Mouse (Mus musculus) limb, embryonic 14.5 days (tissue): ENCODE data around the gene Ppp2r5b. TPM values are rescaled to one million over a fixed set of nuclear protein-coding genes. Genes with fewer than 3 reads are reported as not detected.

Source experiments
- ATAC-seq: fragments of 200-750 bp; cut with Nextera tagmentation; 2 replicates; pipeline ENCODE4 v1.8.0; 2017; ENCODE audit warnings: low read depth, moderate number of reproducible peaks, moderate TSS enrichment; ENCODE audit not compliant: low FRiP score
- DNase-seq: peaks from one replicate; pipeline ENCODE4 v3.0.0-alpha.2; 2015; ENCODE audit warnings: low spot score
- H3K27ac ChIP-seq: fragments of 300-500 bp; sonication (generic); replicated peaks from 2 replicates; pipeline ENCODE4 v1.5.1; 2014; ENCODE audit warnings: low read depth, mild to moderate bottlenecking, low read length, moderate library complexity, mixed read lengths
- H3K27me3 ChIP-seq: fragments of 300-500 bp; sonication (generic); 2 replicates; pipeline ENCODE4 v1.6.1; 2014; ENCODE audit warnings: low read length, mixed read lengths; ENCODE audit not compliant: control insufficient read depth, insufficient read depth
- H3K36me3 ChIP-seq: fragments of 300-500 bp; sonication (generic); 2 replicates; pipeline ENCODE4 v1.6.1; 2014; ENCODE audit warnings: mild to moderate bottlenecking, low read length, moderate library complexity, mixed read lengths; ENCODE audit not compliant: control insufficient read depth, insufficient read depth
- H3K4me1 ChIP-seq: fragments of 300-500 bp; sonication (generic); 2 replicates; pipeline ENCODE4 v1.6.1; 2014; ENCODE audit warnings: antibody characterized with exemption, low read length, mixed read lengths; ENCODE audit not compliant: control insufficient read depth, insufficient read depth
- H3K4me2 ChIP-seq: fragments of 300-500 bp; sonication (generic); replicated peaks from 2 replicates; pipeline ENCODE4 v1.6.1; 2014; ENCODE audit warnings: low read depth, mild to moderate bottlenecking, low read length, moderate library complexity; ENCODE audit not compliant: severe bottlenecking
- H3K4me3 ChIP-seq: fragments of 300-500 bp; sonication (generic); replicated peaks from 2 replicates; pipeline ENCODE4 v1.5.1; 2014; ENCODE audit warnings: low read length
- H3K9ac ChIP-seq: fragments of 300-500 bp; sonication (generic); 2 replicates; pipeline ENCODE4 v1.6.1; 2014; ENCODE audit warnings: mild to moderate bottlenecking, low read depth, low read length, moderate library complexity; ENCODE audit not compliant: severe bottlenecking
- H3K9me3 ChIP-seq: fragments of 300-500 bp; sonication (generic); 2 replicates; pipeline ENCODE4 v1.6.1; 2016; ENCODE audit warnings: low read length; ENCODE audit not compliant: control insufficient read depth
- POLR2A ChIP-seq: fragments of 200-500 bp; IDR thresholded peaks from 2 replicates; pipeline ENCODE4 v1.8.0; 2012; ENCODE audit warnings: inconsistent platforms, mild to moderate bottlenecking, moderate library complexity, borderline replicate concordance; ENCODE audit not compliant: insufficient read depth, insufficient read length; ENCODE audit errors: extremely low read depth
- WGBS: fragments of 180-500 bp; shearing (Covaris S2); extraction: QIAGEN DNeasy Blood & Tissue Kit; methylation state at CpG from one replicate; pipeline ENCODE4 v1.1.7; 2014; 5-methylcytosine and 5-hydroxymethylcytosine counted together
- polyA plus RNA-seq, 2 experiments: library from polyadenylated mRNA; depleted of rRNA in 1 of 2; stranded (reverse) in 1 of 2; unstranded in 1 of 2; fragments of >200 nt; fragmentation: Nextera tagmentation in 1 of 2; extraction: Ambion mirVana in 1 of 2; gene quantifications; 2 replicates each; pipeline versions ENCODE4 v1.2.1 to v1.2.3; 2012 to 2014

Ppp2r5b gene
- polyA plus RNA-seq, 2 experiments = 27.5 to 45.0 TPM

DNA sequence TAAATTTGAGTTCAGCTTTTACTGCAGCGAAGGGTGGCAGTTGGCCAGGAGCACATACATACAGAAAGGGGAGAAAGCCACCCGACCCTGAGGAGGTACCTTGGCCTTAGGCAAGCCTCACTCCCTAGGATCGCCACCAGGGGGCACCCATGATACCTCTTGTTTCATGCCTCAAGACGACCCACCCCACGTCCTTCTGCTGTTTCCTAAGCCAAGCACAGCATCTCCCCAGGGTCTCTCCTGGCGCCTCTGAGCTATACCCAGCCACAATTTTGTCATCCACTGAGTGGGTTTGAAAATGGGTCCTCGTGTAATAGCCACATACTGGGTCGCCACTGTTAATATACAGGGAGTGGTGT lies 32.5 kb upstream of the Ppp2r5b start:
- no peak overlapping the region for H3K9ac ChIP-seq
- no peaks in the 10 kb centered on the region; the same call in 1 of the 2 replicates for H3K4me1 ChIP-seq
- 15% methylated on average over 8 of the region's 8 CpGs for WGBS

DNA sequence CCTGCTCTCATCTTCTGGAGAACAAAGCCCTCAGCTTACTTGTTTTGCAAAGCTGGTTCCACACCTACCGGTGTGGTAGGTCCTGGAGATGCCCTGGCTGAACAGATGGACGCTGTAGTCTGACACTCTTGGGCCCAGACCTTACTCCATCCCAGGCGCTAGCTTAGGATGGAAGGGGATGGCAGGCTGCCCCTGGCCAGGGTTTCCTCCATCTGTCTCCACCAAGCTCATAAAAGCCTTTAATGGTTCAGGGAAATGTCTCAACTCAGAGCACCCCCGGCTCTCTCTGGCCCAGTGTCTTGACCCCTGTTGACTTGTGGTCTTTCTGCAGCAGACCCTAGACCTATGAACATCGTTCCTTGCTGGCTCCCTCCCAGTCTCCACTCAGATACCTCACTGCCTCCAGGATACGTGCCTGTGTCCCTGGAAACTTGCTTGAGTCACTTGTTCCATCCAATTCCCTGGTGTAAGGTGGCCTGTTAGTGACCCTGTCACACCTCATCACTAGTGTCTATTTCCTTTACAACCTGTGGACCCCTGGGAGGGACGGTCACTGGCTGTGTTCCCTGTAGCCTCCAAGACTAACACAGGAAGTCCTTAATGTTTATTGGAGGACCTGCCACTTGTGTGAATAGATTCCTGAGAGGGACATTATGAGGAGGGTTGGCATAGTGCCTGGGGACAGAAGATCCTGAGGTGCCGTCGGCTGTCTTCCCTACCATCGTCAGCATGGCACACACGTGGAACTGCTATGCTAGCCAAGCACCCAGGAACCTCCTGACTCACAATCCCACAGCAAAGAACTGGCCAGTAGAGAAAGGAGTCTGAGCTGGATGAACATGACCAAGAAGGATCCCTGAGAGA lies 31.9 kb upstream of the Ppp2r5b start:
- DNase-seq = no peak
- no peaks in the 10 kb centered on the region for H3K9me3 ChIP-seq

More for the DNA sequence above, 32.5 kb upstream of the Ppp2r5b start:
- Histone ChIP-seq H3K27me3 (no peaks in the 10 kb centered on the region), H3K27ac (no peak overlapping the region), H3K36me3 (no peaks in the 10 kb centered on the region), H3K4me2 (no peak overlapping the region), H3K9me3 (no peaks in the 10 kb centered on the region), H3K4me3 (no peak overlapping the region)
- ATAC-seq = peak; percentile 86
- peak; percentile 93 for DNase-seq
- no peak for TF ChIP-seq POLR2A

DNA sequence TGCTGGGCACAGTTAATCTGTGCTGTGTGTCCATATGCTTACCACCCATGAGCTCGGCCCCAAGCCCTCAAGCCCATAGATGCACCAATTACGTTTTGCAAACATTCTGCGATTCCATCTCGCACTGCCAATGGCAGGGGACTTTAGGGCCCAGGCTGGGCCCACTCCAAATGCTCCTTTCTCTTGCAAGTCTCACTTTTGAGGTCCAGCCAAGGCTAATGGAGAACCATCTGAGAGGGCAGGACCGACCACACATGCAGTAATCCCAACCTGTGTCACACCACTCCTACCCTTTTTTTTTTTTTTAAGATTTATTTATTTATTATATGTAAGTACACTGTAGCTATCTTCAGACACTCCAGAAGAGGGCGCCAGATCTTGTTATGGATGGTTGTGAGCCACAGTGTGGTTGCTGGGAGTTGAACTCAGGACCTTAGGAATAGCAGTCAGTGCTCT lies 30.1 kb upstream of the Ppp2r5b start:
- no peaks in the 10 kb centered on the region for H3K9me3 ChIP-seq
- WGBS = 56% methylated on average over 6 of the region's 6 CpGs
- TF ChIP-seq POLR2A = no peak
- DNase-seq = no peak
- H3K4me1 ChIP-seq = no peaks in the 10 kb centered on the region; the same call in 1 of the 2 replicates
- no peak overlapping the region for H3K4me2 ChIP-seq
- peaks cover 18% of the 10 kb centered on the region for H3K36me3 ChIP-seq
- no peak overlapping the region for H3K27ac ChIP-seq
- no peak overlapping the region for H3K4me3 ChIP-seq
- H3K9ac ChIP-seq = no peak overlapping the region
- H3K27me3 ChIP-seq = no peaks in the 10 kb centered on the region
- no peak for ATAC-seq

More for the DNA sequence above, 31.9 kb upstream of the Ppp2r5b start:
- ATAC-seq = peak; percentile 31; the same call in 1 of the 2 replicates
- 0 out of 2 replicates have a peak, but pooled peaks cover under 1% of the 10 kb centered on the region for H3K36me3 ChIP-seq
- no peak overlapping the region for H3K9ac ChIP-seq
- 46% methylated on average over 11 of the region's 11 CpGs for WGBS
- TF ChIP-seq POLR2A = no peak
- no peak overlapping the region for H3K27ac ChIP-seq
- H3K4me1 ChIP-seq = no peaks in the 10 kb centered on the region; the same call in 1 of the 2 replicates
- no peaks in the 10 kb centered on the region for H3K27me3 ChIP-seq
- no peak overlapping the region for H3K4me3 ChIP-seq
- no peak overlapping the region for H3K4me2 ChIP-seq

DNA sequence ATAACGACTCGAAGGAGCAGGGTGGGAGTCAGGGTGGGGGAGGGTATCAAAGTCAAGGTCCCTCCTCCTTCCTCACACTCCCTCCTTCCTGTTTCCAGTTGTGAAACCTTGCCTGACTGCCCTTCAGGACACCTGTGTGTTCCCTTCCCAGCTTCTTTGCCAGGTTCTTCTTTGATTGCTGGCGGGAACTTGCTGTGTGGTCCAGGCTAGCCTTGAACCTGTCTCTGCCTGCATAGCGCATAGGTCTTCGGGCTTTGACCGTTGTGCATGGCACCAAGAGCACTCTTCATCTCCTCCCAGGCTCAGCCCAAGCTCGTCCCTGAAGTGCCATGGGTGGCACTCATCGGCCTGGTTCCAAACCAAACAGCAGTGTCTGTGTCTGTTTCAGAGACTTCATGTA lies 29.3 kb upstream of the Ppp2r5b start:
- H3K4me1 ChIP-seq = no peaks in the 10 kb centered on the region; the same call in 1 of the 2 replicates
- WGBS = 86% methylated on average over 8 of the region's 8 CpGs
- no peaks in the 10 kb centered on the region for H3K27me3 ChIP-seq
- ATAC-seq (no peak), DNase-seq (no peak)
- no peaks in the 10 kb centered on the region for H3K9me3 ChIP-seq
- H3K27ac ChIP-seq = no peak overlapping the region
- H3K36me3 ChIP-seq = peaks cover 26% of the 10 kb centered on the region
- no peak overlapping the region for H3K4me2 ChIP-seq
- no peak overlapping the region for H3K4me3 ChIP-seq
- no peak for TF ChIP-seq POLR2A
- H3K9ac ChIP-seq = no peak overlapping the region

DNA sequence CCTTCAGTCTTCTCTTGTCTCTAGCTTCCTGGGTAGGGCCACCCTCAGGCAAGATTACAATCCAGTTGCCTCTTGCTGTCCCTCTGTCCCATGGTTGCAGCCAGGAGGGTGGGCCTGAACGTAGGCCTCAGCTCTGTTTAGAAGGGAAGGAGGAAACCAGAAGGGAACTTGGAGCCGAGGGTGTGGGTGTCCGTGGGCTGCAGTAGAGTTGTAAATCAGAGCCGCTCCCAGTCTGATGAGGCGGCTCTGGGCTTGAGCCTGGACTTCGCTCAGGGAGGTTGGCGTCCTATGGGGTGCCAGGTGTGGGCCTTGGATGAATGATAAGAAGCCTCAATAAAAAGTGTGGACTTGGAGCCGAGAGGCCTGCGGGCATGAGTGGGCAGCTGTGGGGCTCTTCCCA lies 28.5 kb upstream of the Ppp2r5b start:
- Histone ChIP-seq H3K9me3 (no peaks in the 10 kb centered on the region), H3K27me3 (no peaks in the 10 kb centered on the region), H3K27ac (no peak overlapping the region), H3K4me1 (no peaks in the 10 kb centered on the region; the same call in 1 of the 2 replicates), H3K4me2 (no peak overlapping the region), H3K4me3 (no peak overlapping the region), H3K36me3 (peaks cover 30% of the 10 kb centered on the region), H3K9ac (no peak overlapping the region)
- WGBS = 56% methylated on average over 9 of the region's 9 CpGs
- DNase-seq (no peak), ATAC-seq (no peak)
- TF ChIP-seq POLR2A = no peak
